ENCODE assay signal across 10 mouse cellular contexts in the genomic region with DNA sequence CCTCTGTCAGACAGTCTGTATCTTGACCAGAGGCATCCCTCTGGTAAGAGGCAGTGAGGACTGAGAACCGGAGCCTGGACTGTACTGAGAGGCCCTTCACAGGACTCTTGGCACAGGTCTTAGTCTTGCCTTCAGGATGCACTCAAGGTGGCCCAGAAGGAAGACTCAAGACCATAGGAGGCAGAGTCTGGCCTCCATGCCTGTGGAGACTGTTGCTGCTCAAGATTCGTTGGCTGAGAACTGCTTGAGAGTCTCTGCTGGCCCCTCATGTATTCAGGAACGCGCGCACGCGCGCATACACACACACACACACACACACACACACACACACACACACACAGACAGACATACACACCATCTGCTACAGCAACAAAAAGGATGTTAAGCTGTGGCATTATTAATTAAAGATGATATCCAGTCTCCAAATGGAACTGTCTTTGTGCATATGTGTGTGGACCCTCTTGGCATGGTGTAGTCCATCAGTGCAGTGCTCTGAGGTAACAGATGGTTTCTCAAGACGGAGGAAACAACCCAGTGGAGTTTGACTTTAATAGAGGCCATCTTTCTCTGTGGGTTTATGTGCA.
"Had no signal": no experiment of that assay in that cellular context is flagged by ENCODE, and none has a peak within 500 bp of the region (broad histone marks: within the 10 kb centered on the region; RNA-seq: fewer than 3 reads in every experiment).

No protein-coding gene starts in this region.

- H3K9me3 ChIP-seq: kidney, embryonic 15.5 days; limb, embryonic 13.5 days had no signal

- H3K27ac ChIP-seq: kidney, embryonic 15.5 days; limb, embryonic 13.5 days; liver, embryonic 14.5 days had no signal

- H3K36me3 ChIP-seq: kidney, embryonic 15.5 days; limb, embryonic 13.5 days had no signal

- ATAC-seq: midbrain, embryonic 16.5 days had no signal

- H3K9ac ChIP-seq: kidney, embryonic 15.5 days; limb, embryonic 13.5 days; liver, embryonic 14.5 days had no signal

- DNase-seq: kidney, postnatal 14 days; left cerebral cortex, postnatal 4 days; lung, adult 18-20 months; right cerebral cortex, adult 18-20 months; right cerebral cortex, postnatal 25 days; thymus, postnatal 36 days had no signal

- H3K4me2 ChIP-seq: kidney, embryonic 15.5 days; limb, embryonic 13.5 days had no signal

- H3K4me3 ChIP-seq: kidney, embryonic 15.5 days; limb, embryonic 13.5 days had no signal
